Mouse (Mus musculus) kidney, postnatal 0 days (tissue): ENCODE measurements around the gene Olfr930. TPM values are rescaled to one million over a fixed set of nuclear protein-coding genes. Genes with fewer than 3 reads are reported as not detected.

ENCODE experiments used
- ATAC-seq: fragments of 200-750 bp; cut with Nextera tagmentation; replicated peaks from 2 replicates; pipeline ENCODE4 v1.8.0; 2017; ENCODE audit warnings: low read depth, moderate number of reproducible peaks, moderate TSS enrichment, moderate library complexity; ENCODE audit not compliant: low FRiP score
- DNase-seq: peaks from one replicate; pipeline ENCODE4 v3.0.0-alpha.2; 2016; ENCODE audit warnings: low spot score
- H3K27ac ChIP-seq: fragments of 300-500 bp; sonication (generic); 2 replicates; pipeline ENCODE4 v1.5.1; 2014; ENCODE audit warnings: mild to moderate bottlenecking
- H3K27me3 ChIP-seq: fragments of 300-500 bp; sonication (generic); 2 replicates; pipeline ENCODE4 v1.6.1; 2014; ENCODE audit warnings: low read length, mixed read lengths; ENCODE audit not compliant: insufficient read depth
- H3K36me3 ChIP-seq: fragments of 300-500 bp; sonication (generic); 2 replicates; pipeline ENCODE4 v1.6.1; 2014; ENCODE audit warnings: low read length, mixed read lengths; ENCODE audit not compliant: insufficient read depth
- H3K4me1 ChIP-seq: fragments of 300-500 bp; sonication (generic); replicated peaks from 2 replicates; pipeline ENCODE4 v1.6.1; 2014; ENCODE audit warnings: antibody characterized with exemption, low read length, mixed read lengths; ENCODE audit not compliant: insufficient read depth
- H3K4me2 ChIP-seq: fragments of 300-500 bp; sonication (generic); 2 replicates; pipeline ENCODE4 v1.6.1; 2014; ENCODE audit warnings: mild to moderate bottlenecking, low read length, moderate library complexity, mixed read lengths
- H3K4me3 ChIP-seq: fragments of 300-500 bp; sonication (generic); replicated peaks from 2 replicates; pipeline ENCODE4 v1.5.1; 2014; ENCODE audit warnings: low read depth, low read length
- H3K9ac ChIP-seq: fragments of 300-500 bp; sonication (generic); 2 replicates; pipeline ENCODE4 v1.6.1; 2014; ENCODE audit warnings: low read depth, low read length
- H3K9me3 ChIP-seq: fragments of 300-500 bp; sonication (generic); replicated peaks from 2 replicates; pipeline ENCODE4 v1.6.1; 2016; ENCODE audit warnings: low read length, inconsistent platforms, mixed read lengths
- CTCF ChIP-seq: IDR thresholded peaks from 2 replicates; pipeline ENCODE4 v1.5.1; 2016; ENCODE audit warnings: antibody characterized with exemption, low read depth, mild to moderate bottlenecking, moderate library complexity
- WGBS: fragments of 180-500 bp; shearing (Covaris S2); extraction: QIAGEN DNeasy Blood & Tissue Kit; methylation state at CpG from one replicate; pipeline ENCODE4 v1.1.7; 2014; 5-methylcytosine and 5-hydroxymethylcytosine counted together
- polyA plus RNA-seq: library from polyadenylated mRNA; unstranded; fragments of >200 nt; fragmentation: Nextera tagmentation; extraction: Ambion mirVana; gene quantifications from 2 replicates; pipeline ENCODE4 v1.2.1, GENCODE M21; 2015

Olfr930 gene
- not detected in 2 replicates for polyA plus RNA-seq

DNA sequence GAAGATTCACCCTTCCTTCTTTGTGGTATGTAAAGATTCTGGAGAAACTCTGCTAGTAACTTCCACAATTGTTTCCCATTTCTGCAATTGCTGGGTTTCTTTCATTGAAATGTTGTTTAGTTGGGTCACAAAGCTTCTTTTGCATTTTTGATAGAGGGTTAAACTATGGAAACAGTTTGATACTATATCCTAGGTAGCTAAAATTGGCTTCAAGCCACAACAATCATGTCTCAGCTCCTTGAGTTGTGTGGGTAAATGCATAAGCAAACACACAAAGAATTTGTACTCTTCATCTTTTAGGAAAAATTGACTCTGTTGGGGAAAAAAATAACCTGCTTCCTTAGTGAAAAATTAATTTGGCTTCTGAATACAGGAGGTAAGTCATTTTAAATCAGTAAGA is at the start of gene Olfr930:
Olfr930 (plus strand) TSS at position 301 of the 400 bp plus-strand sequence.
- no peaks in the 10 kb centered on the region for H3K4me1 ChIP-seq
- H3K27ac ChIP-seq = no peak within 1 kb of the TSS
- no peak for DNase-seq
- no peak within 1 kb of the TSS for H3K4me3 ChIP-seq
- TF ChIP-seq CTCF = no peak
- no peaks in the 10 kb centered on the region for H3K27me3 ChIP-seq
- no peak within 1 kb of the TSS for H3K4me2 ChIP-seq
- no peaks in the 10 kb centered on the region for H3K36me3 ChIP-seq
- no peak within 1 kb of the TSS for H3K9ac ChIP-seq
- H3K9me3 ChIP-seq = no peaks in the 10 kb centered on the region
- no peak for ATAC-seq

DNA sequence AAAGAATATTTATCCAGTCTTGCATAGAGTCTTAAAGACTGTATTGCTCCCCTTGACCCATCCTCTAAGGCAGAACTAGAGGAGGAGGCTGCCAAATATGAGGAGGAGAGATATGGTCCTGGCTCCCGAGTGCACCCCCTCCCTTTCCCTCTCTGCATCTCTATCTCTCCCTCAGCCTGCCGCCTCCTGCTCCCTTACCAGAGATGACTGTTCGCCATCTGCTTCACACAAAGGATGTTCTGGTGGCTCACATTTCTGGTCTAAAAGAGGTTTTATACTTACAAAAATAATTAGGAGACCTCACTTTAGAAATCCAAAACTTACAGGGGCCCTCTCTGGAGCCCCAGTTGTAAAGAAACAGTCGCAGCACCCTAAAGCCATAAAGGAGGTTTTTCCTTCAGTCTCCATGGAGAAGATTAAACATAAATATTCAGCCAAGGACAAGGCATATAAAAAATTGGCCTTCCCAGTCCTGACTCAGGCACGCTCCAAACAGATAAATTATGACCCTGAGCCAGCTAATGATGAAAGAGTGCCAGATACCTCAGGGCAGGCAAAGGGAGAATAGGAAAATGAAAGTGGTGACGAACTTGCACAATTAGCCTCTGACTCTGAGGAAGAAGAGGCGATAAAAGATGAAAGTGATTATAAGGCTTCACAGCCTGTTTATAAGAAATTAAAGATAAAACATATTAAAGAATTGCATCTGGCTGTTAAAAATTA is 24.0 kb downstream of the Olfr930 start:
- H3K27me3 ChIP-seq = no peaks in the 10 kb centered on the region
- no peaks in the 10 kb centered on the region for H3K4me1 ChIP-seq
- no peak overlapping the region for H3K9ac ChIP-seq
- no peak overlapping the region for H3K4me3 ChIP-seq
- WGBS = 29% methylated on average over 7 of the region's 7 CpGs
- no peak overlapping the region for H3K27ac ChIP-seq
- peak overlapping the region; percentile 10; the same call in 1 of the 2 replicates for H3K4me2 ChIP-seq
- DNase-seq (no peak), ATAC-seq (no peak)
- TF ChIP-seq CTCF = no peak
- no peaks in the 10 kb centered on the region for H3K36me3 ChIP-seq
- no peaks in the 10 kb centered on the region for H3K9me3 ChIP-seq

DNA sequence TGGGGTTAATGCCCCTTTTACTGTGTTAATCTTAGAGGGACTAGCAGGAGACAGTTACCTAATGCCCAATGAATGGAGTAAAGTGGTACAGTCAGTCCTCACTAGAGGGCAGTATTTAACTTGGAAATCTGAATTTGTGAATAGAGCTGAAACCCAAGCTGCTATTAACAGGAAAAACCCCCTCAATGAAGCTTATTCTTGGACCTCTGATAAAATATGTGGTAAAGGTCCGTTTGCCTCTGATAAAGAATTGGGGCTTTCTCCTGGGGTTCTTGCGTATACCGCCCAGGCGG is 24.5 kb downstream of the Olfr930 start:
- DNase-seq (peak; percentile 41), ATAC-seq (no peak)
- H3K27ac ChIP-seq = no peak overlapping the region
- 0 out of 2 replicates have a peak overlapping the region, but pooled peaks have one; percentile 10 for H3K4me2 ChIP-seq
- H3K4me1 ChIP-seq = no peaks in the 10 kb centered on the region
- TF ChIP-seq CTCF = peak; percentile 43
- no peaks in the 10 kb centered on the region for H3K27me3 ChIP-seq
- no peak overlapping the region for H3K4me3 ChIP-seq
- H3K36me3 ChIP-seq = no peaks in the 10 kb centered on the region
- no peak overlapping the region for H3K9ac ChIP-seq
- WGBS = 75% methylated on average over 4 of the region's 4 CpGs
- H3K9me3 ChIP-seq = no peaks in the 10 kb centered on the region

DNA sequence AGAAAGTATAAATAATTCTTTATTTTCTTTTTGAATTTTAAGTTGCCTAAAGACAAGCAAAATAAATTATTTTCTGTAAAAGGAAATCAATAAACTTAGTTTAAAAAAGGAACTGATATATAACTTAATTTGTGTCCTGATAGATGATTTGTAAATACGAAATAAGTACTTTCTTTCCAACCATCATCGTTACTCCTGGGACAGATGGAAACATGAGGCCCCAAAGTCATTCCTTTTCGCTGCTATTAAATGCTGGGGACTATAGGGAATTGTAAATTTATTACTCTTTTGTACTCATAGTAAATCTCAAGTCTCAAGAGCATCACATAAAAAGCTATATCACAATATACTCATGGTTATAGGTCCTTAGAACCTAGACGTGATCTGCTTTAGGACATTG is 42.4 kb downstream of the Olfr930 start, which contains the start of gene Olfr933:
Olfr933 (plus strand) TSS at position 301 of the 400 bp plus-strand sequence.
- no peak for TF ChIP-seq CTCF
- 64% methylated on average over 4 of the region's 4 CpGs for WGBS
- no peak within 1 kb of the TSS for H3K4me3 ChIP-seq
- no peak for DNase-seq
- no peaks in the 10 kb centered on the region for H3K27me3 ChIP-seq
- no peaks in the 10 kb centered on the region for H3K36me3 ChIP-seq
- no peak within 1 kb of the TSS for H3K9ac ChIP-seq
- no peak within 1 kb of the TSS for H3K4me2 ChIP-seq
- H3K9me3 ChIP-seq = no peaks in the 10 kb centered on the region
- H3K27ac ChIP-seq = no peak within 1 kb of the TSS
- no peak for ATAC-seq
- H3K4me1 ChIP-seq = no peaks in the 10 kb centered on the region

Other genes with a start within 250 kb of the Olfr930 start
- gene Olfr919, start 226.1 kb upstream of the Olfr930 start, polyA plus RNA-seq = not detected in 2 replicates
- gene Vwa5a, start 211.5 kb upstream of the Olfr930 start, polyA plus RNA-seq = 23.0 and 24.7 TPM in 2 replicates
- gene Olfr920, start 177.5 kb upstream of the Olfr930 start, polyA plus RNA-seq = 0.05 and 0.08 TPM in 2 replicates
- gene Olfr921, start 156.7 kb upstream of the Olfr930 start, polyA plus RNA-seq = not detected in 2 replicates
- not detected in 2 replicates for gene Olfr922, start 115.2 kb upstream of the Olfr930 start, polyA plus RNA-seq
- not detected in 2 replicates for gene Olfr923, start 103.3 kb upstream of the Olfr930 start, polyA plus RNA-seq
- gene Olfr924, start 85.4 kb upstream of the Olfr930 start, polyA plus RNA-seq = not detected in 2 replicates
- gene Olfr26, start 74.7 kb upstream of the Olfr930 start, polyA plus RNA-seq = not detected in 2 replicates
- not detected in 2 replicates for gene Olfr926, start 52.7 kb upstream of the Olfr930 start, polyA plus RNA-seq
- gene Olfr933, start 42.5 kb downstream of the Olfr930 start, polyA plus RNA-seq = not detected in 2 replicates
- gene Olfr934, start 58.5 kb downstream of the Olfr930 start, polyA plus RNA-seq = not detected in 2 replicates
- not detected in 2 replicates for gene Olfr935, start 69.9 kb downstream of the Olfr930 start, polyA plus RNA-seq
- not detected in 2 replicates for gene Olfr146, start 93.6 kb downstream of the Olfr930 start, polyA plus RNA-seq
- gene Olfr937, start 135.1 kb downstream of the Olfr930 start, polyA plus RNA-seq = not detected in 2 replicates
- not detected in 2 replicates for gene Olfr938, start 149.1 kb downstream of the Olfr930 start, polyA plus RNA-seq
- not detected in 2 replicates for gene Olfr27, start 198.3 kb downstream of the Olfr930 start, polyA plus RNA-seq
- not detected in 2 replicates for gene Olfr943, start 236.5 kb downstream of the Olfr930 start, polyA plus RNA-seq